Mouse (Mus musculus) forebrain, embryonic 16.5 days (tissue): ENCODE measurements around the gene Mmrn2. TPM values are rescaled to one million over a fixed set of nuclear protein-coding genes. Genes with fewer than 3 reads are reported as not detected.

ENCODE experiments used
- ATAC-seq: fragments of 200-750 bp; cut with Nextera tagmentation; 2 replicates; pipeline ENCODE4 v1.8.0; 2017; ENCODE audit warnings: mild to moderate bottlenecking, moderate library complexity
- H3K27ac ChIP-seq: fragments of 300-500 bp; sonication (generic); 2 replicates; pipeline ENCODE4 v1.5.1; 2014; ENCODE audit warnings: low read length, control low read depth
- H3K27me3 ChIP-seq: fragments of 300-500 bp; sonication (generic); replicated peaks from 2 replicates; pipeline ENCODE4 v1.6.1; 2014; ENCODE audit warnings: low read length; ENCODE audit not compliant: control insufficient read depth, insufficient read depth
- H3K36me3 ChIP-seq: fragments of 300-500 bp; sonication (generic); 2 replicates; pipeline ENCODE4 v1.6.1; 2014; ENCODE audit not compliant: control insufficient read depth, insufficient read depth
- H3K4me1 ChIP-seq: fragments of 300-500 bp; sonication (generic); replicated peaks from 2 replicates; pipeline ENCODE4 v1.6.1; 2014; ENCODE audit warnings: low read length; ENCODE audit not compliant: control insufficient read depth, insufficient read depth
- H3K4me2 ChIP-seq: fragments of 300-500 bp; sonication (generic); 2 replicates; pipeline ENCODE4 v1.6.1; 2014; ENCODE audit warnings: mild to moderate bottlenecking, low read length, control low read depth
- H3K4me3 ChIP-seq: fragments of 300-500 bp; sonication (generic); replicated peaks from 2 replicates; pipeline ENCODE4 v1.5.1; 2014; ENCODE audit warnings: mild to moderate bottlenecking, low read length, control low read depth
- H3K9ac ChIP-seq: fragments of 300-500 bp; sonication (generic); replicated peaks from 2 replicates; pipeline ENCODE4 v1.6.1; 2014; ENCODE audit warnings: low read depth, low read length, control low read depth
- H3K9me3 ChIP-seq: fragments of 300-500 bp; sonication (generic); 2 replicates; pipeline ENCODE4 v1.6.1; 2016; ENCODE audit warnings: low read length; ENCODE audit not compliant: control insufficient read depth
- WGBS: fragments of 180-500 bp; shearing (Covaris S2); extraction: QIAGEN DNeasy Blood & Tissue Kit; methylation state at CpG from one replicate; pipeline ENCODE4 v1.1.7; 2014; 5-methylcytosine and 5-hydroxymethylcytosine counted together
- polyA plus RNA-seq: library from polyadenylated mRNA; unstranded; fragments of >200 nt; fragmentation: Nextera tagmentation; extraction: Ambion mirVana; gene quantifications from 2 replicates; pipeline ENCODE4 v1.2.1, GENCODE M21; 2015

Mmrn2 gene
- 3.9 and 4.8 TPM in 2 replicates for polyA plus RNA-seq

DNA sequence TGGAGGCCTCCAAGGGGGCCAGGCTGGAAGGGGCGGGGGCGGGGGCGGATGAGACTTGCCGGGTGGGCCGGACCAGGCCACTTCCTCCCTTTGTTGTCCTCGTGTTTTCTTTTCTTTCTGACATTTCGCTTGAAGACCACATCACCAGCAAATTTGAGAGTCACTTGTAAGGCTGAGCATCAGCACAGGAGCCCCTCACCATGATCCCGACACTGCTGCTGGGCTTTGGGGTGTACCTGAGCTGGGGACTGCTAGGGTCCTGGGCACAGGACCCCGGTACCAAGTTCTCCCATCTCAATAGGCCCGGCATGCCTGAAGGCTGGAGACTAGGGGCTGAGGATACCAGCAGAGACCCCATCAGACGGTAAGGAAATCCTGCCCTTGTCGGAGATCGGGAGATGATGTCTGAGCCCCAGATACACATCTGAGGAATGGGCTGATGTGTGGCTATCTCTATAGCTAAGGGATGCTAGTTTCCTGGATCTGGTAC is at the start of gene Mmrn2:
Gene Mmrn2, plus strand, starts transcription at position 51 of the 490 bp plus-strand sequence.
- Histone ChIP-seq H3K4me2 (no peak within 1 kb of the TSS), H3K9ac (no peak within 1 kb of the TSS), H3K27ac (no peak within 1 kb of the TSS), H3K36me3 (no peaks in the 10 kb centered on the region), H3K9me3 (no peaks in the 10 kb centered on the region), H3K27me3 (no peaks in the 10 kb centered on the region), H3K4me1 (peaks cover 7% of the 10 kb centered on the region), H3K4me3 (no peak within 1 kb of the TSS)
- 83% methylated on average over 13 of the region's 13 CpGs for WGBS
- no peak for ATAC-seq

DNA sequence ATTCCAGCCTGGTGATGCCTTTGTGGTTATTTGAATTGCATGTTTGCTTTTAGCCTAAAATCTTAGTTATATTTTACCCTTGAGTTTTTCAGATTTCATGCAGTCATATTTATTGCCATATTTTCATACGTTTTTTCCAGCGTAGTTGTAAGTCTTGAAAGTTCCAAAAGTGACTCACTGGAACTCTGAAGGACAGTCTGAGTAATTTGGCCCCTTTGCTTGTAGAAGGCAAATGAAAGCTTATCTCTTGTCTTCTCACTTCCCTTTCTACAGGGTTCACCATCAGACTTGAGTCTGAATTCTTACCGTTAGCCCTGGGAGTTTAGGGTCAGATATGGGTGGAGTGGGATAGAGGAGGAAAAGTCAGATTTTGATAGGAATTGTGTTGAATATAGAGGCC is 48.7 kb upstream of the Mmrn2 start:
- Histone ChIP-seq H3K9me3 (no peaks in the 10 kb centered on the region), H3K27me3 (no peaks in the 10 kb centered on the region), H3K4me1 (peaks cover 3% of the 10 kb centered on the region; the same call in 1 of the 2 replicates), H3K27ac (no peak overlapping the region), H3K36me3 (peaks cover 24% of the 10 kb centered on the region), H3K4me3 (no peak overlapping the region), H3K4me2 (no peak overlapping the region), H3K9ac (no peak overlapping the region)
- ATAC-seq: no peak
- WGBS: 99% methylated on average over 3 of the region's 3 CpGs

DNA sequence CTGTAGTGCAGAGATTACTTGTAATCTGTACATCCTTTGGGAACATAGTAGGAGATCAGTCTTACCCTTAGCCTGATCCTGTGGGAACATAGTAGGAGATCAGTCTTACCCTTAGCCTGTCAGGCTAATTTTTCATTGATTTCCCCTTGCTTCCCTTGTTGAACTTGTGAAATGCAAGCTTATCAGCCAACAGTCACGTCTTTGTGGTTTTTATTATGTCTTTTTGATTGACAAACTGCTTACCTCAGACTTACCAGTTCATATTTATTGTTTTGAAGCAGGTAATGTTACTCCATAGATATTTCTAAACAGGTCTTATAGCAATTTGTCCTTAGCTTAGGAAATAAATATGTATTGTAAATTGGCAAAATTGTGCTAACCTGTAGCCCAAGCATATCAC is 47.6 kb upstream of the Mmrn2 start:
- no peaks in the 10 kb centered on the region for H3K27me3 ChIP-seq
- H3K4me3 ChIP-seq: no peak overlapping the region
- ATAC-seq: no peak
- no peak overlapping the region for H3K4me2 ChIP-seq
- no peak overlapping the region for H3K27ac ChIP-seq
- H3K9me3 ChIP-seq: no peaks in the 10 kb centered on the region
- whole genome bisulfite sequencing: 83% methylated on average over 1 of the region's 1 CpGs
- H3K9ac ChIP-seq: no peak overlapping the region
- H3K4me1 ChIP-seq: peaks cover 3% of the 10 kb centered on the region; the same call in 1 of the 2 replicates
- peaks cover 24% of the 10 kb centered on the region for H3K36me3 ChIP-seq

DNA sequence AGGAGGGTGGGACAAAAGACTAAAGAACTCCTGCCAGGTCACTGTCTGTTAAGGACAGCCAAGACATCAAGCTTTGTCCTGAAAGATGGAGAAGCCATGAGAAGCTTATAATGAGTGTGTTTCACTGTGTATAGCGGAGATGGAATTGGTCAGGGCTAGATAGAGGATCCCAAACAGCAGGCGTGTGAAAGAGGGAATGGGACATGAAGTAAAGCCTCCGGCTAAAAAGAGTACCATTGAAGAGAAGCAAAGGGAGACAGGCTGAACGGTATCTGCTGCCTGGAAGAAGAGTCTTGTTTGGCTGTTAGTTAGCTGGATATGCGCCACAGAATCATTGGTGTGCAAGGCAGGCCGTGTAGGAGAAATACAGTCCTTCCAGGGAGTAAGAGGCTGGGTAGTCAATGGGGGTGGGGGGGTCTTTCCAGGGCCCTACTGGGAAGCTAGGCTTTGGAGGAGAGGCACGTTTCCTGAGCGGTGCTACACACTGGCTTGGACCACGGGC is 44.6 kb upstream of the Mmrn2 start:
- Histone ChIP-seq H3K27me3 (no peaks in the 10 kb centered on the region), H3K9ac (no peak overlapping the region), H3K27ac (peak overlapping the region; percentile 22; the same call in 1 of the 2 replicates), H3K4me3 (no peak overlapping the region), H3K4me1 (peaks cover 3% of the 10 kb centered on the region; the same call in 1 of the 2 replicates), H3K4me2 (no peak overlapping the region), H3K9me3 (no peaks in the 10 kb centered on the region), H3K36me3 (peaks cover 26% of the 10 kb centered on the region)
- ATAC-seq: peak; percentile 68
- 64% methylated on average over 9 of the region's 9 CpGs for WGBS

DNA sequence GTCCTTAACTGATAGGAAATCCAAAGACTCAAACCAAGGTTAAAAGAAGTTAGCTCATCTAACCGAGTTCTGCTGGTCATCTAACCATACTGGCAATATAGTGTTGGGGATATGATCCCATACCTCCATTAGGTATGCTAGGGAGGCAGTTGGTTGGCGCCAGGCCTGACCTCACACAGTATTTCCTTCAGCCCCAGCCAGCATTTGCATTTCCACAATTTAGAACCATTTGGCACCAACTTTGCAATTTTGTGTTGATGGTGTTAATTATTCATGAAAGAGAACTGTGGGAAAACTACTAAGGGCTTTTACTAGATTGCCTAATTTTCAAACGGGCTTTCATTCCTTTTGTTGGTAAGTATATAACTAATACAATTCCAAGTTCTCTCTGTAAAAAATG is 43.4 kb upstream of the Mmrn2 start:
- Histone ChIP-seq H3K9ac (no peak overlapping the region), H3K27ac (peak overlapping the region; percentile 54; the same call in 1 of the 2 replicates)
- 26% methylated on average over 3 of the region's 3 CpGs for whole genome bisulfite sequencing

DNA sequence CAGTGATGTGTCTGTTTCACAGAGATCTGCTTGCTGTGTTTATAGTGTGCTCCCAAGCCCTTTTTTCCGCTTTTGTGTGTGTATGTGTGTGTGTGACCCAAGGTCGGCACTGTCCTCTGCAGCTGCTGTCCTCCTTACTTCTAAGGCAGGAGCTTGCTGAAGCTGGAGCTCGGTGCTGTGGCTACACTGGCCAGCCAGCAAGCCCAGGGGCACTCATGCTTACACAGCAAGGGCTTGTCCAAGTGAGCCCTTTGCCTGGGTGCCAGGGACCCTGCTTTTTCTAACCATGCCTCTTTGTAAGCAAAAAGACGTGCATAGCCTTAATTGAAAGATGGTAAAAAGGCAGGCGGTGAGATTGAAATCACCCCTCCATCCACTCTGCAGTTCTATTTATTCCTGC is 42.8 kb upstream of the Mmrn2 start:
- Histone ChIP-seq H3K27me3 (no peaks in the 10 kb centered on the region), H3K27ac (peak overlapping the region; percentile 62; the same call in 1 of the 2 replicates), H3K4me2 (no peak overlapping the region), H3K4me3 (no peak overlapping the region), H3K4me1 (peaks cover 3% of the 10 kb centered on the region; the same call in 1 of the 2 replicates), H3K9ac (no peak overlapping the region), H3K9me3 (no peaks in the 10 kb centered on the region), H3K36me3 (peaks cover 36% of the 10 kb centered on the region)
- whole genome bisulfite sequencing: 55% methylated on average over 5 of the region's 5 CpGs
- ATAC-seq: peak; percentile 91

More for the DNA sequence above, 43.4 kb upstream of the Mmrn2 start:
- H3K4me3 ChIP-seq: no peak overlapping the region
- H3K4me2 ChIP-seq: no peak overlapping the region
- H3K36me3 ChIP-seq: peaks cover 35% of the 10 kb centered on the region
- H3K4me1 ChIP-seq: peaks cover 3% of the 10 kb centered on the region; the same call in 1 of the 2 replicates
- H3K9me3 ChIP-seq: no peaks in the 10 kb centered on the region
- H3K27me3 ChIP-seq: no peaks in the 10 kb centered on the region
- ATAC-seq: peak; percentile 71

DNA sequence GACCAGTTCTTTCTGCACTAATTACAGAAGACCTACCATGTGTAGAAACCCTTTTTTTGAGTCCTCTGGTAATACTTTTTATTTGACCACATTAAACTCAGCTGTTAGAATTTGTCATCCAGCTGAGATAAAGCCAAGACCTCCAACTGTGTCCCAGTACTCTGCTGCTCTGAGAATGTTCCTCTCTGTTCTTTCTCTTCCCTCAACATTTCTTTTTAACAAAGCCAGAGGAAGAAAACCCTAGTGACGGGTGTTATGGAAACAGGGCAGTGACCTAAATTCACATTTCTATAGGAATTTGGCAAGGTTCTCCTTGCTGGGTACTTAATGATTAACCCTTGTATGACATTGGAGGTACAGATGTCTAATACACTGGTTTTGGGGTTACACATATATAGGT is 35.8 kb upstream of the Mmrn2 start:
- no peak overlapping the region for H3K4me2 ChIP-seq
- no peak overlapping the region for H3K4me3 ChIP-seq
- no peaks in the 10 kb centered on the region for H3K9me3 ChIP-seq
- no peak overlapping the region for H3K9ac ChIP-seq
- WGBS: 21% methylated on average over 1 of the region's 1 CpGs
- no peak for ATAC-seq
- H3K27me3 ChIP-seq: no peaks in the 10 kb centered on the region
- no peak overlapping the region for H3K27ac ChIP-seq
- peaks cover 58% of the 10 kb centered on the region for H3K36me3 ChIP-seq
- no peaks in the 10 kb centered on the region for H3K4me1 ChIP-seq

DNA sequence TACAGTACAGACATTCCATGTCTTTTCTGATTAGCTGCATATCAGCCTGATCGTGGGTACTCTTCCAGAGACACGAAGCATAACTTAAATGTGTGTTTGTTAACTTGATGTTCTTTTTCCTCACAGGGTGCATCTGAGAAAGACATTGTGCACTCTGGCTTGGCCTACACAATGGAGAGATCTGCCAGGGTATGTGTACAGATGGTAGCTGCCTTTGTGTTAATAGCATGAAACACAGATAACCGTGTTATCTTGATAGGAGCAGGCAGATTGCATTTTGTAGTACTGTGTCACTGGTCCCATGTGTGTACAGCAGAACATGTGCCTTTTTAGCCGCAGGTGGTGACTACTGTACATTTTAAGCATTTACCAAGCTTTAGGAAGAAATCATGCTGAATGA is 33.3 kb upstream of the Mmrn2 start:
- H3K36me3 ChIP-seq: peaks cover 38% of the 10 kb centered on the region
- H3K4me3 ChIP-seq: no peak overlapping the region
- H3K9me3 ChIP-seq: no peaks in the 10 kb centered on the region
- no peak for ATAC-seq
- no peak overlapping the region for H3K27ac ChIP-seq
- no peaks in the 10 kb centered on the region for H3K4me1 ChIP-seq
- no peak overlapping the region for H3K4me2 ChIP-seq
- no peak overlapping the region for H3K9ac ChIP-seq
- H3K27me3 ChIP-seq: no peaks in the 10 kb centered on the region
- WGBS: 84% methylated on average over 4 of the region's 4 CpGs

DNA sequence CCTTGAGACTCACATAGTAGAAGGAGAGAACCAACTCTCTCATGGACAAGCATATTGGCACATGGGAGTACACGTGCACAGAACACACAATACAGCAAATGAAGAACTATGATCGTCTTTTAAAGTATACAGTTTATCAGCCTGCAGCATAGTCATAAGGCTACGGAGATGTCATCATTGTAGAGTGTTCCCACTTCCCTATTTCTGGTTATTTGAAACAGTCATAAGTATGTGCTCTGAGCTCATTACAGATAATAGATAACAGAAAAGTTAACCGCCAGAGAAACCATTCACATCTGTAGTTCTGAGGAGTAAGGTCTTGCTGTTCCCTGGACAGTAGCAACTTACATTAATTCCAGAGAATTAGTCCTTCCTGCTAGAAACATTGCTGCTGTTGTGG is 32.2 kb upstream of the Mmrn2 start:
- peaks cover 36% of the 10 kb centered on the region for H3K36me3 ChIP-seq

More for the DNA sequence above, 32.2 kb upstream of the Mmrn2 start:
- Histone ChIP-seq H3K27ac (no peak overlapping the region), H3K4me1 (no peaks in the 10 kb centered on the region), H3K4me3 (no peak overlapping the region), H3K9ac (no peak overlapping the region), H3K4me2 (no peak overlapping the region), H3K27me3 (no peaks in the 10 kb centered on the region), H3K9me3 (no peaks in the 10 kb centered on the region)
- ATAC-seq: no peak
- 95% methylated on average over 4 of the region's 4 CpGs for WGBS
